Mouse (Mus musculus) heart, embryonic 15.5 days (tissue): ENCODE results near the gene Mdga2. TPM values are rescaled to one million over a fixed set of nuclear protein-coding genes. Genes with fewer than 3 reads are reported as not detected.

Experiments
- ATAC-seq: fragments of 200-750 bp; cut with Nextera tagmentation; replicated peaks from 2 replicates; pipeline ENCODE4 v1.8.0; 2017; ENCODE audit warnings: low read depth, moderate TSS enrichment; ENCODE audit not compliant: insufficient number of reproducible peaks, insufficient read depth, low FRiP score
- H3K27ac ChIP-seq: fragments of 300-500 bp; sonication (generic); 2 replicates; pipeline ENCODE4 v1.5.1; 2015; ENCODE audit warnings: mild to moderate bottlenecking, inconsistent platforms
- H3K27me3 ChIP-seq: fragments of 300-500 bp; sonication (generic); 2 replicates; pipeline ENCODE4 v1.6.1; 2015; ENCODE audit warnings: inconsistent platforms
- H3K36me3 ChIP-seq: fragments of 300-500 bp; sonication (generic); 2 replicates; pipeline ENCODE4 v1.6.1; 2015; ENCODE audit warnings: mild to moderate bottlenecking, inconsistent platforms
- H3K4me1 ChIP-seq: fragments of 300-500 bp; sonication (generic); replicated peaks from 2 replicates; pipeline ENCODE4 v1.6.1; 2015; ENCODE audit warnings: inconsistent platforms
- H3K4me2 ChIP-seq: fragments of 300-500 bp; sonication (generic); 2 replicates; pipeline ENCODE4 v1.6.1; 2015; ENCODE audit warnings: inconsistent platforms, mild to moderate bottlenecking, moderate library complexity
- H3K4me3 ChIP-seq: fragments of 300-500 bp; sonication (generic); 2 replicates; pipeline ENCODE4 v1.5.1; 2015; ENCODE audit warnings: mild to moderate bottlenecking, inconsistent platforms
- H3K9ac ChIP-seq: fragments of 300-500 bp; sonication (generic); 2 replicates; pipeline ENCODE4 v1.6.1; 2015; ENCODE audit warnings: mild to moderate bottlenecking, inconsistent platforms
- H3K9me3 ChIP-seq: fragments of 300-500 bp; sonication (generic); replicated peaks from 2 replicates; pipeline ENCODE4 v1.6.1; 2016; ENCODE audit warnings: inconsistent platforms
- WGBS: fragments of 180-500 bp; shearing (Covaris S2); methylation state at CpG from one replicate; pipeline ENCODE4 v1.1.7; 2015; ENCODE audit warnings: mixed read lengths; 5-methylcytosine and 5-hydroxymethylcytosine counted together
- polyA plus RNA-seq: library from polyadenylated mRNA; unstranded; fragments of >200 nt; fragmentation: Nextera tagmentation; extraction: Ambion mirVana; gene quantifications from 2 replicates; pipeline ENCODE4 v1.2.1, GENCODE M21; 2015

Mdga2 gene
- polyA plus RNA-seq, 1 experiment from 2014 or later: 0.39 TPM

DNA sequence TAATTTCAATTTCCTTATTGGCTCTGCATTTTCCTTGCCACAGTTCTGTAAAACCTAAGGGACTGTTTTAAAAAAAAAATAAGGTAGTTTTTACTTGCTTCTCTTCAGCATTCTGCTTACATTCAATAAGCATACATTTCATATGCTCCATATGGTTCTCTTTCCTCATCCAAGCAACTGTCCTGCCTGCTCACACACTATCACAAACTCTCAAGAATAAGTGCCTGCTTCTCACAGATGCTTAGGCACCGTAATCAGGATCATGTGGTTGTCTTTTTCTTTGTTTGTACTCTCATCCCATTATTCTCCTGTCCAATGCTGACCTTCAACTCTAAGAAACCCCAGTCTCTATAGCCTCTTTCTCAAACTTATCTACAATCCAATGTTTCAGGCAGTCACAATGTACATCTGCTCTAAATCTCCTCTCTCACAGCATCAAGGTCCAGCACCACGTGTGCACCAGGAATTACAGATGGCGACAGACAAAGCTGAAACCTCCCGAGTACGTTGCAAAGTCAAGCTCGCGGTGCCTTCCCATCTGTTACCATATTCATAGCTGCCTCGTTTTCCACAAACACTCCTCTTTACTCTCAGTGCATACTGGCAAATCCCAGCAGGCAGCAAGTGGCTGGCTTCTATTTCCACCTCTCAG lies 177.1 kb downstream of the Mdga2 start:
- H3K9me3 ChIP-seq: no peaks in the 10 kb centered on the region
- H3K36me3 ChIP-seq: no peaks in the 10 kb centered on the region
- 78% methylated on average over 8 of the region's 8 CpGs for WGBS
- H3K4me3 ChIP-seq: no peak overlapping the region
- no peaks in the 10 kb centered on the region for H3K4me1 ChIP-seq
- H3K27ac ChIP-seq: no peak overlapping the region
- H3K4me2 ChIP-seq: no peak overlapping the region
- no peaks in the 10 kb centered on the region for H3K27me3 ChIP-seq
- no peak overlapping the region for H3K9ac ChIP-seq
- no peak for ATAC-seq

DNA sequence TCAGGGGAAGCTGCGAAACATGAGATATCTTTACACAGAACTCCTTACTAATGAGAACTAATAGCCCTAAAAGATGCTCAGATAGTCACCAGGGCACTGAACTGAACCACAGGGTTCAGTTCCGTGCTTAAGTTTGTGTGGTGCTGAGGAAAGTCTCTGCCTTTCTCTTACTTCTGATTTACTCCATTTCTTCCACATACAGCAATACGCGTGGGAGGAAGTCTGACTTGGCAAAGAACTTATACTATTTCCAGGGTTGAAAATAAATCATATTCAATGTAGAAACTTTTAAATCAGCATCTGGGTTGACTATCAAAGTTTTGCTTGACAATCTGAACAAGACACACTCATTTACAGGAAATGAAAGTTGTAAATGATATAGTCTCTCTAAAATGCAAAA lies 180.5 kb downstream of the Mdga2 start:
- Histone ChIP-seq H3K27me3 (no peaks in the 10 kb centered on the region), H3K4me3 (no peak overlapping the region), H3K9ac (no peak overlapping the region), H3K9me3 (no peaks in the 10 kb centered on the region), H3K36me3 (no peaks in the 10 kb centered on the region), H3K4me2 (no peak overlapping the region), H3K27ac (no peak overlapping the region), H3K4me1 (no peaks in the 10 kb centered on the region)
- no peak for ATAC-seq
- 55% methylated on average over 4 of the region's 4 CpGs for WGBS

GRCm38 (mm10) chr12:67035509-67036261 lies 186.7 kb downstream of the Mdga2 start:
- Histone ChIP-seq H3K4me3 (no peak overlapping the region), H3K4me1 (no peaks in the 10 kb centered on the region), H3K36me3 (no peaks in the 10 kb centered on the region), H3K9ac (no peak overlapping the region), H3K4me2 (no peak overlapping the region), H3K9me3 (no peaks in the 10 kb centered on the region), H3K27ac (no peak overlapping the region), H3K27me3 (no peaks in the 10 kb centered on the region)
- WGBS: 76% methylated on average over 15 of the region's 15 CpGs
- no peak for ATAC-seq

DNA sequence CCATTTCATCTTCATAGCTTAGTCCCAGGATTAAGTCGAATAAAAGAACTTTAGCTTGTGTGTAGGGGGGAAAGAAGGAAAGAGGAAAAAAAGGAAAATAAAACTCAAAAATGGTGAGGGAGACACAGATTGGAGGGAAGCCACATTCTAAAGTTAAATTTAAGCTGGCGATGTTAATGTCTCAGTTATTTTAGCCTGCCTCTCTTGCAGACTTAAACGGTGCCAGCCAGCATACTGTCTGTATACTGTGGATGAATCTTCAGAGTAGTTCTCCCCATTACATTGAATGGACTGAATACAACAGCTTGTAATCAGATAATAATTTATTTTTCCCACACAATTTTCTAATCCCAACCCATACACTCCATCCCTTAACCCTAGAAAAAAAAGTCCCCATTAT lies 205.2 kb downstream of the Mdga2 start:
- Histone ChIP-seq H3K27ac (no peak overlapping the region), H3K27me3 (no peaks in the 10 kb centered on the region), H3K4me1 (no peaks in the 10 kb centered on the region), H3K9me3 (no peaks in the 10 kb centered on the region), H3K36me3 (no peaks in the 10 kb centered on the region), H3K4me2 (no peak overlapping the region), H3K9ac (no peak overlapping the region), H3K4me3 (no peak overlapping the region)
- no peak for ATAC-seq
- 82% methylated on average over 3 of the region's 3 CpGs for WGBS

- no peak overlapping the region for H3K9ac ChIP-seq
- H3K4me3 ChIP-seq: no peak overlapping the region
- no peak overlapping the region; the same call in 1 of the 2 replicates for H3K27ac ChIP-seq
- ATAC-seq: no peak
- no peak overlapping the region for H3K4me2 ChIP-seq
- H3K4me1 ChIP-seq: no peaks in the 10 kb centered on the region
- no peaks in the 10 kb centered on the region for H3K9me3 ChIP-seq
- no peaks in the 10 kb centered on the region for H3K36me3 ChIP-seq
- no peaks in the 10 kb centered on the region for H3K27me3 ChIP-seq
- 45% methylated on average over 4 of the region's 4 CpGs for WGBS
Observed at GRCm38 (mm10) chr12:67011368-67011767, 211.0 kb downstream of the Mdga2 start.

- no peaks in the 10 kb centered on the region for H3K36me3 ChIP-seq
- no peaks in the 10 kb centered on the region for H3K9me3 ChIP-seq
- no peaks in the 10 kb centered on the region for H3K4me1 ChIP-seq
- H3K27me3 ChIP-seq: no peaks in the 10 kb centered on the region
- WGBS: 85% methylated on average over 4 of the region's 4 CpGs
- no peak for ATAC-seq
- H3K9ac ChIP-seq: no peak overlapping the region
- no peak overlapping the region for H3K4me3 ChIP-seq
- no peak overlapping the region for H3K27ac ChIP-seq
- no peak overlapping the region for H3K4me2 ChIP-seq
Observed at GRCm38 (mm10) chr12:67010318-67010717, 212.0 kb downstream of the Mdga2 start.

DNA sequence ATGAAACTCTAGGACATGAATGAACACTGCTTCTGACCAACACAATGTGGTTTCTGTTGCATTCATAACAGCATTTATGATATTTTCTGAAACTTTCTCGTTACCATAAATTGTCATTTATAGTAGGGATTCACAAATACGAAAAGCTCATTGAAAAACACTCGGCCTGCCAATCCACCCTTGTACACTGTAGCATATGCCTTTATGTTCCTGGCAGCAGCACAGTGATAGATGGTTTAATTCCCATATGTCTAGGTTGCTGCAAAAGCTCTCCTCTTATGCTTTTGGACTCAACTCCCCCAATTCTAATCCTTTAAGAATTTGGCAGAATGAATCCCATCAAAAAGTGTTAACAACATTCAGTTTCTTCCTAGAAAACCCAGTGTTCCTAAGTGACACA lies 213.2 kb downstream of the Mdga2 start:
- no peak for ATAC-seq

GRCm38 (mm10) chr12:66954129-66954528 lies 268.2 kb downstream of the Mdga2 start:
- ATAC-seq: no peak
- WGBS: 61% methylated on average over 3 of the region's 3 CpGs

More for the DNA sequence above, 213.2 kb downstream of the Mdga2 start:
- H3K27ac ChIP-seq: no peak overlapping the region
- no peak overlapping the region for H3K9ac ChIP-seq
- H3K36me3 ChIP-seq: no peaks in the 10 kb centered on the region
- H3K4me1 ChIP-seq: no peaks in the 10 kb centered on the region
- no peak overlapping the region for H3K4me3 ChIP-seq
- H3K27me3 ChIP-seq: no peaks in the 10 kb centered on the region
- 68% methylated on average over 3 of the region's 3 CpGs for WGBS
- no peaks in the 10 kb centered on the region for H3K9me3 ChIP-seq
- no peak overlapping the region for H3K4me2 ChIP-seq

DNA sequence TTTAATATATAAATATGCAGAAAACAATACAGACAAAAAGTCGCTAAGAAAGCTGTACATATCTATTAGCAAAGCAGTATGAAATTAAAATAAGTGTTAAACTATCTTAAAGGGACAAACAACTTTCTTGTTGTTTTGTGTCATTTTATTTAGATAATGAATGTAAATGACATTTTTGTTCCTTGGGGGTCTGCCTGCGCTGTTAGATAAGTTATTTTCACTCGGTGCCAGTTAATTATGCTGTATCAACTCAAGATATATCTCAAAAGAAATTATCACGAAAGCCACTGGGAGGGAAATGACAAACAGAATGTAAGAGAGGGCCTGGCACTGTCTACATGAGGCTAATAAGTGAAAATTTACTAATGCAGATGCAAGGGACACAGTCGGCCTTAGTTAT lies 306.6 kb downstream of the Mdga2 start:
- Histone ChIP-seq H3K27ac (no peak overlapping the region), H3K9ac (no peak overlapping the region), H3K27me3 (no peaks in the 10 kb centered on the region), H3K4me3 (no peak overlapping the region), H3K36me3 (no peaks in the 10 kb centered on the region), H3K9me3 (no peaks in the 10 kb centered on the region), H3K4me1 (no peaks in the 10 kb centered on the region), H3K4me2 (no peak overlapping the region)
- ATAC-seq: no peak
- WGBS: 79% methylated on average over 5 of the region's 5 CpGs

More at GRCm38 (mm10) chr12:66954129-66954528, 268.2 kb downstream of the Mdga2 start:
- H3K4me1 ChIP-seq: no peaks in the 10 kb centered on the region
- H3K36me3 ChIP-seq: no peaks in the 10 kb centered on the region
- H3K4me3 ChIP-seq: no peak overlapping the region
- no peaks in the 10 kb centered on the region for H3K27me3 ChIP-seq
- H3K9me3 ChIP-seq: no peaks in the 10 kb centered on the region
- no peak overlapping the region for H3K27ac ChIP-seq
- no peak overlapping the region for H3K9ac ChIP-seq
- H3K4me2 ChIP-seq: no peak overlapping the region

DNA sequence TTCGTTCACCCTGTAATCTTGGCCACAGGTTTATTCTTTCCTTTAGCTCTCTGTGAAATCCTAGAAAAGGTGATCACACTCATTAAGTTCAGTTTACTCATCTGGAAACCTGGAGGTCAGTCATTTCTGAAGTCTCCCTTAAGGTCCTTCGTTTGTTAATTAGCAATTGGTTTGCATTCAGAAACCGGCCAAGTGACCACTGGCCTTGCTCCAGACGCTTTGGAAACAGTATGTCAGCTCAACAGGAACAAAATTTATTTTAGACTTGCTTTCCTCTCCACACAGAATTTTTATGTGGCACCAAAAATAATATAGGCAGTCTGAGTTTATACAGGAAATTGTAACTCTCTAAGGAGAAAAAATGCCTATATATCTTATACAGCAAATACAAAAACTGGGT lies 323.0 kb downstream of the Mdga2 start:
- no peaks in the 10 kb centered on the region for H3K9me3 ChIP-seq
- 74% methylated on average over 4 of the region's 4 CpGs for WGBS
- no peak overlapping the region for H3K4me3 ChIP-seq
- ATAC-seq: no peak
- H3K9ac ChIP-seq: no peak overlapping the region
- H3K27ac ChIP-seq: no peak overlapping the region
- no peak overlapping the region for H3K4me2 ChIP-seq
- no peaks in the 10 kb centered on the region for H3K27me3 ChIP-seq
- no peaks in the 10 kb centered on the region for H3K36me3 ChIP-seq
- no peaks in the 10 kb centered on the region for H3K4me1 ChIP-seq

DNA sequence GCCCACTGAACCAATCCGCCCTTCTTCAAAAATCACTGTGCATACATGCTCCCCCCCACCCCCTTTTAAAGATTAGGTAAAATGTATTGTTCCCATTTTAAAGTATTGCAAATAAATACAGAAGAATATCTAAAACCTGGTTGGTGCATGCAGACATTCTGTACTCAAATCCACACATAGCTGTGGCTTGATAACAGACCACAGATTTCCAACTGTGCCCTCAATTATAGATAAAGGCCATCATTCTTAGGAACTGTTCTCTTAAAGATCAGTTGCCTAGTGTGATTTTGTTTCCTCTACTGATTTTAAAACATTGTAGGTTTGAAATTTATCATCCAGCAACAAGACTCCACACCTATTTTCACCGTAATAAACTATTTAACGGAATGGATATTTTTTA lies 325.6 kb downstream of the Mdga2 start:
- Histone ChIP-seq H3K36me3 (no peaks in the 10 kb centered on the region), H3K9me3 (no peaks in the 10 kb centered on the region), H3K27ac (no peak overlapping the region), H3K27me3 (no peaks in the 10 kb centered on the region), H3K4me3 (no peak overlapping the region), H3K4me2 (no peak overlapping the region), H3K9ac (no peak overlapping the region), H3K4me1 (no peaks in the 10 kb centered on the region)
- no peak for ATAC-seq
- WGBS: 84% methylated on average over 3 of the region's 3 CpGs

DNA sequence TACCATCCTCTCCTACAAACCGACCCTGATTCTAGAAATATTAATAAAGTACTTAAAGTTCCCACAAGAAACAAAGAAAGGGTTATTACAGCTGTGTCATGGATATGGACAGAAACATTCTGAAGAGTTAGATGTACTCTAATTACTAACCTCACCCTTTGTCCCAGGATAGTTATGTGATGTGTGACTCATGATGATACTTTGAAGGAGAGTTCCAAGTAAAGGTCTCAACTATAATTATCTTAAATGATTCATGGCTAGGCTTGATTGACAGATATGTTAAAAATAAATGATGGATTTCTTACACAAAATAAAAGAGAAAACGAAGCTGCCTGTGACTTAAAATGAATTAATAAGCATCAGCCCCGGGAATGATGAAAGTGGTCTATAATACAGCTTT lies 332.1 kb downstream of the Mdga2 start:
- Histone ChIP-seq H3K36me3 (no peaks in the 10 kb centered on the region), H3K9me3 (no peaks in the 10 kb centered on the region), H3K27me3 (no peaks in the 10 kb centered on the region), H3K4me1 (no peaks in the 10 kb centered on the region), H3K4me3 (no peak overlapping the region), H3K27ac (no peak overlapping the region), H3K9ac (no peak overlapping the region), H3K4me2 (no peak overlapping the region)
- ATAC-seq: no peak
- 75% methylated on average over 3 of the region's 3 CpGs for WGBS
